Mouse (Mus musculus) liver, postnatal 0 days (tissue): ENCODE data around the gene Col7a1. TPM values are rescaled to one million over a fixed set of nuclear protein-coding genes. Genes with fewer than 3 reads are reported as not detected.

ENCODE experiments used
- ATAC-seq: fragments of 200-750 bp; cut with Nextera tagmentation; 2 replicates; pipeline ENCODE4 v1.8.0; 2017; ENCODE audit warnings: mild to moderate bottlenecking, moderate library complexity
- DNase-seq: peaks from one replicate; pipeline ENCODE4 v3.0.0-alpha.2; 2016
- H3K27ac ChIP-seq: fragments of 300-500 bp; sonication (generic); 2 replicates; pipeline ENCODE4 v1.5.1; 2014; ENCODE audit warnings: antibody characterized with exemption, moderate library complexity, mild to moderate bottlenecking, low read depth
- H3K27me3 ChIP-seq: fragments of 300-500 bp; sonication (generic); 2 replicates; pipeline ENCODE4 v1.6.1; 2014; ENCODE audit warnings: low read length, control low read depth, mixed read lengths; ENCODE audit not compliant: insufficient read depth
- H3K36me3 ChIP-seq: fragments of 300-500 bp; sonication (generic); replicated peaks from 2 replicates; pipeline ENCODE4 v1.6.1; 2014; ENCODE audit warnings: mild to moderate bottlenecking, control low read depth, low read length, moderate library complexity, mixed read lengths; ENCODE audit not compliant: insufficient read depth
- H3K4me1 ChIP-seq: fragments of 300-500 bp; sonication (generic); 2 replicates; pipeline ENCODE4 v1.6.1; 2014; ENCODE audit warnings: antibody characterized with exemption, mild to moderate bottlenecking, control low read depth; ENCODE audit not compliant: insufficient read depth
- H3K4me2 ChIP-seq: fragments of 300-500 bp; sonication (generic); 2 replicates; pipeline ENCODE4 v1.6.1; 2014; ENCODE audit warnings: low read depth, mild to moderate bottlenecking, low read length, moderate library complexity, mixed read lengths
- H3K4me3 ChIP-seq: fragments of 300-500 bp; sonication (generic); 2 replicates; pipeline ENCODE4 v1.5.1; 2014; ENCODE audit warnings: low read depth, low read length
- H3K9ac ChIP-seq: fragments of 300-500 bp; sonication (generic); replicated peaks from 2 replicates; pipeline ENCODE4 v1.6.1; 2014; ENCODE audit warnings: mild to moderate bottlenecking, moderate library complexity
- H3K9me3 ChIP-seq: fragments of 300-500 bp; sonication (generic); 2 replicates; pipeline ENCODE4 v1.6.1; 2016; ENCODE audit warnings: mild to moderate bottlenecking, control low read depth, low read length, mixed read lengths
- CTCF ChIP-seq: sonication (generic); IDR thresholded peaks from 2 replicates; pipeline ENCODE4 v1.5.1; 2016; ENCODE audit warnings: antibody characterized with exemption, low read depth
- EP300 ChIP-seq: IDR thresholded peaks from 2 replicates; pipeline ENCODE4 v1.6.1; 2016; ENCODE audit warnings: antibody characterized with exemption, low read depth, mild to moderate bottlenecking
- WGBS: fragments of 180-500 bp; shearing (Covaris S2); extraction: QIAGEN DNeasy Blood & Tissue Kit; methylation state at CpG from one replicate; pipeline ENCODE4 v1.1.7; 2014; ENCODE audit not compliant: insufficient replicate concordance; 5-methylcytosine and 5-hydroxymethylcytosine counted together
- polyA plus RNA-seq: library from polyadenylated mRNA; unstranded; fragments of >200 nt; fragmentation: Nextera tagmentation; extraction: Ambion mirVana; gene quantifications from 2 replicates; pipeline ENCODE4 v1.2.1, GENCODE M21; 2015

The Col7a1 gene
- polyA plus RNA-seq, 1 experiment from 2014 or later = 0.13 TPM

- no peak for DNase-seq
- no peak overlapping the region for H3K27ac ChIP-seq
- ATAC-seq = peak; percentile 11; the same call in 1 of the 2 replicates
Measured at GRCm38 (mm10) chr9:109008994-109009635, 55.7 kb downstream of the Col7a1 start.

GRCm38 (mm10) chr9:109009636-109010315 lies 56.4 kb downstream of the Col7a1 start:
- Histone ChIP-seq H3K36me3 (peaks cover 2% of the 10 kb centered on the region; the same call in 1 of the 2 replicates), H3K27ac (no peak overlapping the region), H3K9me3 (no peaks in the 10 kb centered on the region), H3K4me1 (no peaks in the 10 kb centered on the region), H3K9ac (no peak overlapping the region), H3K4me3 (no peak overlapping the region), H3K27me3 (no peaks in the 10 kb centered on the region), H3K4me2 (0 out of 2 replicates have a peak overlapping the region, but pooled peaks have one; percentile 11)
- WGBS = 22% methylated on average over 17 of the region's 17 CpGs
- TF ChIP-seq EP300 = no peak
- DNase-seq (peak; percentile 55), ATAC-seq (peak; percentile 90)

More at GRCm38 (mm10) chr9:109008994-109009635, 55.7 kb downstream of the Col7a1 start:
- 59% methylated on average over 9 of the region's 10 CpGs for WGBS
- TF ChIP-seq CTCF (no peak), EP300 (no peak)
- peaks cover 2% of the 10 kb centered on the region; the same call in 1 of the 2 replicates for H3K36me3 ChIP-seq
- H3K27me3 ChIP-seq = no peaks in the 10 kb centered on the region
- H3K9me3 ChIP-seq = no peaks in the 10 kb centered on the region
- H3K4me2 ChIP-seq = no peak overlapping the region
- no peaks in the 10 kb centered on the region for H3K4me1 ChIP-seq
- no peak overlapping the region for H3K9ac ChIP-seq
- H3K4me3 ChIP-seq = no peak overlapping the region

- Histone ChIP-seq H3K4me2 (no peak overlapping the region), H3K27ac (no peak overlapping the region), H3K9ac (no peak overlapping the region), H3K4me1 (no peaks in the 10 kb centered on the region), H3K9me3 (no peaks in the 10 kb centered on the region), H3K27me3 (no peaks in the 10 kb centered on the region), H3K4me3 (no peak overlapping the region), H3K36me3 (peaks cover 2% of the 10 kb centered on the region; the same call in 1 of the 2 replicates)
- ATAC-seq (no peak), DNase-seq (no peak)
- 82% methylated on average over 14 of the region's 14 CpGs for WGBS
- TF ChIP-seq EP300 (no peak), CTCF (no peak)
Measured at GRCm38 (mm10) chr9:109010316-109010690, 56.9 kb downstream of the Col7a1 start.

- 52% methylated on average over 8 of the region's 8 CpGs for WGBS
- no peaks in the 10 kb centered on the region for H3K4me1 ChIP-seq
- DNase-seq (no peak), ATAC-seq (no peak)
- H3K9me3 ChIP-seq = no peaks in the 10 kb centered on the region
- no peak overlapping the region for H3K27ac ChIP-seq
- no peak overlapping the region for H3K9ac ChIP-seq
- no peak overlapping the region for H3K4me3 ChIP-seq
- no peaks in the 10 kb centered on the region for H3K27me3 ChIP-seq
- TF ChIP-seq CTCF (no peak), EP300 (no peak)
- H3K4me2 ChIP-seq = no peak overlapping the region
- H3K36me3 ChIP-seq = peaks cover under 1% of the 10 kb centered on the region; the same call in 1 of the 2 replicates
Measured at GRCm38 (mm10) chr9:109015397-109015796, 62.0 kb downstream of the Col7a1 start.

GRCm38 (mm10) chr9:109016973-109017604 lies 63.7 kb downstream of the Col7a1 start:
- Histone ChIP-seq H3K36me3 (no peaks in the 10 kb centered on the region; the same call in 1 of the 2 replicates), H3K27ac (no peak overlapping the region), H3K4me2 (0 out of 2 replicates have a peak overlapping the region, but pooled peaks have one; percentile 24), H3K9ac (no peak overlapping the region), H3K4me3 (no peak overlapping the region), H3K27me3 (no peaks in the 10 kb centered on the region), H3K4me1 (no peaks in the 10 kb centered on the region), H3K9me3 (no peaks in the 10 kb centered on the region)
- DNase-seq (no peak), ATAC-seq (peak; percentile 72)
- 14% methylated on average over 11 of the region's 11 CpGs for WGBS
- TF ChIP-seq CTCF = no peak
- TF ChIP-seq EP300 = no peak

- H3K9me3 ChIP-seq = no peaks in the 10 kb centered on the region
- 0 out of 2 replicates have a peak overlapping the region, but pooled peaks have one; percentile 34 for H3K27ac ChIP-seq
- H3K36me3 ChIP-seq = no peaks in the 10 kb centered on the region
- no peak for TF ChIP-seq EP300
- no peak for TF ChIP-seq CTCF
- ATAC-seq (no peak), DNase-seq (no peak)
- H3K27me3 ChIP-seq = no peaks in the 10 kb centered on the region
- H3K4me1 ChIP-seq = no peaks in the 10 kb centered on the region
- WGBS = 45% methylated on average over 4 of the region's 4 CpGs
- H3K4me3 ChIP-seq = no peak overlapping the region
- no peak overlapping the region for H3K4me2 ChIP-seq
- no peak overlapping the region for H3K9ac ChIP-seq
Measured at GRCm38 (mm10) chr9:109021428-109021827, 68.0 kb downstream of the Col7a1 start.
